Comparison of ENCODE assay signal across 9 mouse cellular contexts in the genomic region with DNA sequence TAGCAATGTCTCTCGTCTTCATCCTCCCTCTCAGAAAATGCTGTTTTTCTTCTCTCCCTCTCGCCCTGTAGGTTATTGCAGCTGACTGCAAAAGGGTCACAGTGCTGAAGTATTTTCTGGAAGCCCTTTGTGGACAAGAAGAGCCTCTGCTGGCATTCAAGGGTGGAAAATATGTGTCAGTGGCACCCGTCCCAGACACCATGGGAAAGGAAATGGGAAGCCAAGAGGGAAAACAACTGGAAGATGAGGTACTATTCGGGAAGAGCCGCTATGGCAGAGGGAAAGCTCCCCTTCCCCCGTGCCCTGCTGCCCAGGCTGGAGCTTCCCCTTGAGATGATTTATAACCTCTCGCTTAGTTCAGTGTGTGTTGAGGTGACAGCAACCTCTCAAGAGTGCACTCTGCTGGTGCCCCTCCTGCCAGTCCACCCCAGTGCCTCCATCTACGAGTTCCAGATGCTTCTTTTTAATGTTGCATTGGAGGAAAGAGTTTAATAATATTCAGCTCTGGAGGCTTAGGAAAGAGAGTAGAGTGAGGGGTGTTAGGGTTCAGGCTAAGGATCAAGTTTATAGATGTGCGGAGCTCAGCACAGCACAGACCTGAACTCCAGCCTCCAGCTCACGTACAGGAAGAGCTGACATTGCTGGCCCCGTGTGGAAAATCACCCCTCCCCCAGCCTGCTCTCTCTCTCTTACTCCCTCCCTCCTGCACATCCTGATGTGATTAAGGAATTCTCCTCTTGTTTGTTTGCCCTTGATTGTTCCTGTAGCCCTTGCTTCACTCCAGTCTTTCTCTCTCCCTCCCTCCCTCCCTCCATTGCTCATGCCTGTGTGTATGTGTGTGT. TPM values are rescaled to one million over a fixed set of nuclear protein-coding genes. Genes with fewer than 3 reads are reported as not detected.
DNase-seq lines count a peak whose midpoint lies in the region; ATAC-seq and TF ChIP-seq lines count a peak whose summit lies in the region.
"Had no signal": no experiment of that assay in that cellular context is flagged by ENCODE, and none has a peak within 500 bp of the region (broad histone marks: within the 10 kb centered on the region; RNA-seq: fewer than 3 reads in every experiment).

No protein-coding gene starts in this region.

- 0 out of 2 replicates have a peak, but pooled peaks have one; percentile 21 for TF ChIP-seq EP300 in liver, postnatal 0 days (IDR thresholded peaks at IDR 0.05; ENCODE audit: low read depth)

- peak overlapping the region; percentile 83 for H3K27ac ChIP-seq in intestine, embryonic 15.5 days
- H3K27ac ChIP-seq in liver, postnatal 0 days (ENCODE audit: low read depth) = peak overlapping the region; percentile 60

- no peaks in the 10 kb centered on the region for H3K9me3 ChIP-seq in intestine, embryonic 15.5 days
- H3K9me3 ChIP-seq in liver, postnatal 0 days (ENCODE audit: low read length) = no peaks in the 10 kb centered on the region

- peaks cover 50% of the 10 kb centered on the region for H3K4me1 ChIP-seq in intestine, embryonic 15.5 days (replicated peaks)
- H3K4me1 ChIP-seq in liver, postnatal 0 days (ENCODE audit: insufficient read depth) = peaks cover 38% of the 10 kb centered on the region

- no peaks in the 10 kb centered on the region for H3K27me3 ChIP-seq in intestine, embryonic 15.5 days (replicated peaks)
- H3K27me3 ChIP-seq in liver, postnatal 0 days (ENCODE audit: insufficient read depth, low read length) = no peaks in the 10 kb centered on the region

- H3K9ac ChIP-seq in intestine, embryonic 15.5 days = no peak overlapping the region
- no peak overlapping the region for H3K9ac ChIP-seq in liver, postnatal 0 days (replicated peaks)

- 25% methylated on average over 11 of the region's 11 CpGs for WGBS in intestine, embryonic 15.5 days
- WGBS in liver, postnatal 0 days (ENCODE audit: insufficient replicate concordance) = 48% methylated on average over 11 of the region's 11 CpGs

- peak; percentile 70 to 77 for DNase-seq in urinary bladder, postnatal 4 days (ENCODE audit: low spot score in 2 of 2)
- DNase-seq in urinary bladder, postnatal 25 days (ENCODE audit: low spot score) = no peak
- peak; percentile 72 to 83 for DNase-seq in gastrocnemius, postnatal 4 days (ENCODE audit: low spot score in 2 of 2)
- no peak for DNase-seq in liver, postnatal 0 days
- peak; percentile 44 for DNase-seq in testis, postnatal 14 days (ENCODE audit: low spot score)
- no peak for DNase-seq in B cell, adult 2 months

- H3K4me2 ChIP-seq in intestine, embryonic 15.5 days (replicated peaks) = no peak overlapping the region
- H3K4me2 ChIP-seq in liver, postnatal 0 days (ENCODE audit: low read depth, low read length) = no peak overlapping the region

- H3K4me3 ChIP-seq in intestine, embryonic 15.5 days (replicated peaks) = no peak overlapping the region
- H3K4me3 ChIP-seq in liver, postnatal 0 days (ENCODE audit: low read depth, low read length) = no peak overlapping the region
- H3K4me3 ChIP-seq: myocyte had no signal

- 0 out of 2 replicates have a peak, but pooled peaks have one; percentile 3 for TF ChIP-seq CTCF in liver, postnatal 0 days (IDR thresholded peaks at IDR 0.05; ENCODE audit: low read depth)

- 0 out of 2 replicates have a peak, but pooled peaks cover 5% of the 10 kb centered on the region for H3K36me3 ChIP-seq in intestine, embryonic 15.5 days
- H3K36me3 ChIP-seq in liver, postnatal 0 days (replicated peaks; ENCODE audit: insufficient read depth, low read length) = 0 out of 2 replicates have a peak, but pooled peaks cover 11% of the 10 kb centered on the region

- ATAC-seq in intestine, embryonic 15.5 days = peak; percentile 70
- ATAC-seq in liver, postnatal 0 days = peak; percentile 39; the same call in 1 of the 2 replicates
- no peak for ATAC-seq in megakaryocyte progenitor cell, adult 5-6 weeks (replicated peaks; ENCODE audit: poor library complexity)

RNA-seq across cellular contexts. Expression of gene Hic1, which starts 30.0 kb away (rescaled TPM):
- 10 to 100 TPM; 42.7 to 48.8 TPM for total RNA-seq in gastrocnemius, postnatal 4 days (2021)
- polyA plus RNA-seq in intestine, embryonic 15.5 days (2015; fragmentation: Nextera tagmentation; extraction: Ambion mirVana) = 20.3 and 22.0 TPM in 2 replicates
- 1.1 and 1.5 TPM in 2 replicates for polyA plus RNA-seq in liver, postnatal 0 days (2015; fragmentation: Nextera tagmentation; extraction: Ambion mirVana)
- 0.02 TPM in 1 of 2 replicates, not detected in the other for total RNA-seq in megakaryocyte progenitor cell, adult 5-6 weeks (2015)
- total RNA-seq in megakaryocyte progenitor cell, adult 5-6 weeks (2017) = not detected in 2 replicates

RNA-seq across cellular contexts. Expression of gene Ovca2, which starts 39.3 kb away (rescaled TPM):
- 1 to 10 TPM; 6.6 to 6.8 TPM for total RNA-seq in gastrocnemius, postnatal 4 days (2021)
- 21.3 and 21.4 TPM in 2 replicates for polyA plus RNA-seq in intestine, embryonic 15.5 days (2015; fragmentation: Nextera tagmentation; extraction: Ambion mirVana)
- 12.4 and 13.6 TPM in 2 replicates for polyA plus RNA-seq in liver, postnatal 0 days (2015; fragmentation: Nextera tagmentation; extraction: Ambion mirVana)
- total RNA-seq in megakaryocyte progenitor cell, adult 5-6 weeks (2015) = 20.8 and 26.3 TPM in 2 replicates
- total RNA-seq in megakaryocyte progenitor cell, adult 5-6 weeks (2017) = 14.5 and 16.5 TPM in 2 replicates

RNA-seq across cellular contexts. Expression of gene Dph1, which starts 51.7 kb away (rescaled TPM):
- 10 to 100 TPM in 1 of 2 experiments, 1 to 10 TPM in 1; 10.0 to 11.4 TPM for total RNA-seq in gastrocnemius, postnatal 4 days (2021)
- 23.4 and 23.8 TPM in 2 replicates for polyA plus RNA-seq in intestine, embryonic 15.5 days (2015; fragmentation: Nextera tagmentation; extraction: Ambion mirVana)
- 10.9 and 13.0 TPM in 2 replicates for polyA plus RNA-seq in liver, postnatal 0 days (2015; fragmentation: Nextera tagmentation; extraction: Ambion mirVana)
- total RNA-seq in megakaryocyte progenitor cell, adult 5-6 weeks (2015) = 3.3 and 7.4 TPM in 2 replicates
- 9.2 and 9.5 TPM in 2 replicates for total RNA-seq in megakaryocyte progenitor cell, adult 5-6 weeks (2017)

RNA-seq across cellular contexts. Expression of gene Rtn4rl1, which starts 54.2 kb away (rescaled TPM):
- 1 to 10 TPM; 4.2 to 5.0 TPM for total RNA-seq in gastrocnemius, postnatal 4 days (2021)
- 1.7 and 1.8 TPM in 2 replicates for polyA plus RNA-seq in intestine, embryonic 15.5 days (2015; fragmentation: Nextera tagmentation; extraction: Ambion mirVana)
- polyA plus RNA-seq in liver, postnatal 0 days (2015; fragmentation: Nextera tagmentation; extraction: Ambion mirVana) = 1.5 and 2.0 TPM in 2 replicates
- total RNA-seq in megakaryocyte progenitor cell, adult 5-6 weeks (2015) = 0.49 and 1.1 TPM in 2 replicates
- 0.20 and 0.42 TPM in 2 replicates for total RNA-seq in megakaryocyte progenitor cell, adult 5-6 weeks (2017)

Comparison
In these comparisons a context has a peak if more than half of its experiments do, and no peak if none do; other contexts are left out.
1. DNase-seq: peak in urinary bladder, postnatal 4 days (2 of 2), gastrocnemius, postnatal 4 days (2 of 2) and testis, postnatal 14 days (single experiment); none in urinary bladder, postnatal 25 days (single experiment), liver, postnatal 0 days (single experiment) and B cell, adult 2 months (0 of 2).
2. RNA of gene Hic1, which starts 30.0 kb away (total RNA-seq): 42.7 to 48.8 TPM in gastrocnemius, postnatal 4 days; 0.02 TPM in megakaryocyte progenitor cell, adult 5-6 weeks; every median in the first group is over 10 times any median in the second.